Mouse (Mus musculus): Measurements from ENCODE around the gene Fam69a. TPM values are rescaled to one million over a fixed set of nuclear protein-coding genes. Genes with fewer than 3 reads are reported as not detected.

Fam69a gene
- total RNA-seq, 2 experiments from 2014 or later: 5.2 to 8.1 TPM

Other genes starting within 250 kb of the Fam69a start
- not detected for gene Ube2d2b, start 157.0 kb downstream of the Fam69a start, total RNA-seq (2021)
- gene Evi5, start 112.0 kb downstream of the Fam69a start, total RNA-seq (2021): 10 to 100 TPM; 56.3 to 59.7 TPM
- gene Rpl5, start 86.6 kb downstream of the Fam69a start, total RNA-seq (2021): 10 to 100 TPM; 57.8 to 72.1 TPM
- 10 to 100 TPM; 17.8 to 29.2 TPM for gene Mtf2, start 78.6 kb upstream of the Fam69a start, total RNA-seq (2021)
- gene Tmed5, start 145.5 kb upstream of the Fam69a start, total RNA-seq (2021): 10 to 100 TPM; 65.8 to 71.8 TPM
- 1 to 10 TPM; 1.1 to 1.9 TPM for gene Ccdc18, start 145.8 kb upstream of the Fam69a start, total RNA-seq (2021)

All from adrenal gland, postnatal 36 days (tissue).